Mouse (Mus musculus) liver, adult (tissue): ENCODE results near the gene Epb41l2.

ENCODE experiments used
- GATA4 ChIP-seq: IDR thresholded peaks from 2 replicates; pipeline ENCODE4 v1.6.1; 2014; ENCODE audit warnings: mild to moderate bottlenecking, low read length; ENCODE audit not compliant: insufficient replicate concordance

Epb41l2 gene

GRCm38 (mm10) chr10:25527126-25527525 lies 167.5 kb downstream of the Epb41l2 start:
- no peak for TF ChIP-seq GATA4

GRCm38 (mm10) chr10:25531335-25531734 lies 171.7 kb downstream of the Epb41l2 start:
- TF ChIP-seq GATA4: no peak

- no peak for TF ChIP-seq GATA4
Measured at GRCm38 (mm10) chr10:25533105-25533504, 173.5 kb downstream of the Epb41l2 start.

- TF ChIP-seq GATA4: no peak
Measured at GRCm38 (mm10) chr10:25533513-25534246, 174.1 kb downstream of the Epb41l2 start.

- no peak for TF ChIP-seq GATA4
Measured at GRCm38 (mm10) chr10:25534467-25534866, 174.9 kb downstream of the Epb41l2 start.

GRCm38 (mm10) chr10:25535891-25536331 lies 176.3 kb downstream of the Epb41l2 start, which contains the start of gene Smlr1:
Smlr1 (minus strand) TSS chr10:25536267.
- no peak for TF ChIP-seq GATA4

- no peak for TF ChIP-seq GATA4
Measured at GRCm38 (mm10) chr10:25536621-25537020, 177.0 kb downstream of the Epb41l2 start.

- TF ChIP-seq GATA4: no peak
Measured at GRCm38 (mm10) chr10:25538738-25539137, 179.1 kb downstream of the Epb41l2 start.

- no peak for TF ChIP-seq GATA4
Measured at GRCm38 (mm10) chr10:25539146-25539770, 179.7 kb downstream of the Epb41l2 start.

GRCm38 (mm10) chr10:25539771-25540168 lies 180.2 kb downstream of the Epb41l2 start:
- peak; percentile 90 for TF ChIP-seq GATA4

GRCm38 (mm10) chr10:25541097-25541496 lies 181.5 kb downstream of the Epb41l2 start:
- no peak for TF ChIP-seq GATA4

GRCm38 (mm10) chr10:25552936-25553335 lies 193.3 kb downstream of the Epb41l2 start:
- no peak for TF ChIP-seq GATA4

- TF ChIP-seq GATA4: no peak
Measured at GRCm38 (mm10) chr10:25571319-25572240, 212.0 kb downstream of the Epb41l2 start.
